Mouse (Mus musculus) thymus, adult 2 months (tissue): ENCODE measurements at regions not wholly inside any gene's neighbourhood (a gene's known extent, or its start where the extent isn't known, plus 50 kb on each side); places are given as distances from the start of the nearest gene placed in this dataset.

Experiments
- DNase-seq: peaks from one replicate; pipeline ENCODE4 v3.0.0; 2021
- H3K27ac ChIP-seq: fragments of 200-500 bp; 2 replicates; pipeline ENCODE4 v1.5.1; 2012; ENCODE audit warnings: low read length, control low read depth; ENCODE audit not compliant: control insufficient read depth, insufficient read depth
- H3K27me3 ChIP-seq: fragments of 200-500 bp; 2 replicates; pipeline ENCODE4 v1.6.1; 2012; ENCODE audit warnings: mild to moderate bottlenecking, low read length, moderate library complexity, mixed read lengths; ENCODE audit not compliant: control insufficient read depth, insufficient read depth
- H3K36me3 ChIP-seq: fragments of 200-500 bp; 2 replicates; pipeline ENCODE4 v1.6.1; 2012; ENCODE audit warnings: mild to moderate bottlenecking, low read length, moderate library complexity; ENCODE audit not compliant: control insufficient read depth, insufficient read depth
- H3K4me1 ChIP-seq: fragments of 200-500 bp; replicated peaks from 2 replicates; pipeline ENCODE4 v1.6.1; 2012; ENCODE audit warnings: low read length; ENCODE audit not compliant: control insufficient read depth, insufficient read depth
- H3K4me3 ChIP-seq: fragments of 200-500 bp; 2 replicates; pipeline ENCODE4 v1.5.1; 2012; ENCODE audit warnings: mild to moderate bottlenecking, low read length, control low read depth, moderate library complexity; ENCODE audit not compliant: control insufficient read depth, insufficient read depth
- CTCF ChIP-seq: fragments of 200-500 bp; IDR thresholded peaks from 2 replicates; pipeline ENCODE4 v1.5.1; 2012; ENCODE audit warnings: mild to moderate bottlenecking, control low read depth, low read length, moderate library complexity, borderline replicate concordance; ENCODE audit not compliant: control insufficient read depth, poor library complexity, insufficient read depth; ENCODE audit errors: extremely low read depth
- POLR2A ChIP-seq: fragments of 200-500 bp; IDR thresholded peaks from 2 replicates; pipeline ENCODE4 v1.6.1; 2012; ENCODE audit warnings: mild to moderate bottlenecking, low read length, control low read depth, moderate library complexity; ENCODE audit not compliant: control insufficient read depth, poor library complexity, insufficient read depth; ENCODE audit errors: extremely low read depth
- WGBS: fragments of 180-500 bp; shearing (Covaris S2); methylation state at CpG from one replicate; pipeline ENCODE4 v1.1.7; 2018; 5-methylcytosine and 5-hydroxymethylcytosine counted together

DNA sequence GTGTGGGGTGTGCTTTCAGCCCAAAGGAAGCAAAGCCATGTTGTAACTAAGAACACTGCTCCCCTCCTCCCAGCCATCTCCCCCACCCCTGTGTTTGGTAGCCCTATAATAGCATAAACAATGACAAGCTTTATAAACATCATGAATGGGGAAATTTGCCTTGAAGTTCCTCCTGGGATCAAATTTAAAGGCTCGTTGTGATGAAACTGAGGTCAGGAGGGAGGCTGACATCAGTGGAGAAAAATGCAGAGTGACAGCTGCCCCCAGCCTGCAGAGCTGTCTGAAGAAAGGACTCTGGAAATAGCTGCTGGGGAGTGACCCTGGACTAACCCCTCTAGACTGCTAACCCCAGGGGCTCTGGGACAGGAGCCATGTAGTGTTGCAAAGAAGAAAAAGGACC, 169.2 kb downstream of the 9530068E07Rik start:
- Histone ChIP-seq H3K27ac (no peak overlapping the region), H3K36me3 (no peaks in the 10 kb centered on the region), H3K27me3 (no peaks in the 10 kb centered on the region), H3K4me3 (no peak overlapping the region), H3K4me1 (no peaks in the 10 kb centered on the region)
- 75% methylated on average over 1 of the region's 1 CpGs for WGBS
- TF ChIP-seq POLR2A (no peak), CTCF (no peak)
- DNase-seq = no peak

- WGBS = 89% methylated on average over 9 of the region's 9 CpGs
- no peak for DNase-seq
- H3K4me1 ChIP-seq = no peaks in the 10 kb centered on the region
- TF ChIP-seq POLR2A = no peak
- TF ChIP-seq CTCF = no peak
- H3K36me3 ChIP-seq = no peaks in the 10 kb centered on the region
- H3K4me3 ChIP-seq = no peak overlapping the region
- no peak overlapping the region for H3K27ac ChIP-seq
- H3K27me3 ChIP-seq = no peaks in the 10 kb centered on the region
Observed at GRCm38 (mm10) chr11:52566026-52566425, 169.8 kb downstream of the 9530068E07Rik start.

GRCm38 (mm10) chr11:52567945-52568687, 171.9 kb downstream of the 9530068E07Rik start:
- no peak for DNase-seq
- WGBS = 93% methylated on average over 13 of the region's 13 CpGs

DNA sequence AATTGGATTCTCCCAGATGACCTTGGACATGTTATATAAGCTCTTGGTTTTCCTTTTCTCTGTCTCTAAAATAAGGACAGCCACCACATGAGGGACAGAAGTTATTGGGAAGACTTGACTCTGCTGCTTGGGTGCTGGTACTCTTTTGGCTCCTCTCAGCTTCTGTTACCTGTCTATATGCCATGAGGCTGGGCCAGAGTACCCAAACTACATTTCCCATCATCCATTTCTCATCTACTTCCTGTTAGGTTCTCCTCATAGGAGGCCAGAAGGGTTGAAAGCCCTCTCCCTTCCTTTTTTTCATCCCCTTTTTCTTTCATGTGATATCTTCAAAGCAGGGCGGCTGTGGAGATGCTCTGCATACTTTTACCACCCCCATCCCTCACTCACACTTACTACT, 172.6 kb downstream of the 9530068E07Rik start:
- no peaks in the 10 kb centered on the region for H3K4me1 ChIP-seq
- H3K4me3 ChIP-seq = no peak overlapping the region
- DNase-seq = no peak
- H3K27ac ChIP-seq = no peak overlapping the region
- no peaks in the 10 kb centered on the region for H3K36me3 ChIP-seq
- H3K27me3 ChIP-seq = no peaks in the 10 kb centered on the region
- WGBS = 75% methylated on average over 1 of the region's 1 CpGs
- no peak for TF ChIP-seq POLR2A
- TF ChIP-seq CTCF = no peak

More at GRCm38 (mm10) chr11:52567945-52568687, 171.9 kb downstream of the 9530068E07Rik start:
- H3K27ac ChIP-seq = no peak overlapping the region
- TF ChIP-seq POLR2A = no peak
- TF ChIP-seq CTCF = no peak
- H3K36me3 ChIP-seq = no peaks in the 10 kb centered on the region
- no peaks in the 10 kb centered on the region for H3K27me3 ChIP-seq
- H3K4me1 ChIP-seq = no peaks in the 10 kb centered on the region
- no peak overlapping the region for H3K4me3 ChIP-seq

GRCm38 (mm10) chr11:52569759-52570158, 173.5 kb downstream of the 9530068E07Rik start:
- Histone ChIP-seq H3K4me1 (no peaks in the 10 kb centered on the region), H3K27me3 (no peaks in the 10 kb centered on the region), H3K36me3 (no peaks in the 10 kb centered on the region), H3K4me3 (no peak overlapping the region), H3K27ac (no peak overlapping the region)
- DNase-seq = no peak
- WGBS = 93% methylated on average over 10 of the region's 10 CpGs
- TF ChIP-seq POLR2A (no peak), CTCF (no peak)

DNA sequence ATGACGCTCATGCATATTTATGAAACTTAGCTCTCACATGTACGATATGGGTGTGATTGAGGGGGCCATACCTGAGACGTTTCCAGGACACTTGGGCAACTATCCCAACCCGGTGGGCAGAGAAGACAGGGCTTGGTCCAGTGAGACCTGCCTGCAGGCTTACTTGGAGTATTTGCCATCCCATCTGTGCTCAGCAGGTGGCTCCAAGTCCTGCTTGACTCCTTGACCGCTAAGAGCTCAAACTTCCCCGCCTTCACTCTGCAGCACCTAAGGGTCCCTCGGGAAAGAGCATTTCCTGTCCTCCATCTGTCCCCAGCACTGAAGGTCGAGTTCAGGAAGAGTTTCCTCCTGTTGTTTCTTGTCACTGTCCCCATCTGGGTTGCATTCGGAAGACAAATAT, 182.2 kb downstream of the 9530068E07Rik start:
- Histone ChIP-seq H3K4me3 (no peak overlapping the region), H3K27me3 (no peaks in the 10 kb centered on the region), H3K4me1 (no peaks in the 10 kb centered on the region), H3K27ac (no peak overlapping the region), H3K36me3 (no peaks in the 10 kb centered on the region)
- WGBS = 61% methylated on average over 9 of the region's 9 CpGs
- TF ChIP-seq CTCF (no peak), POLR2A (no peak)
- DNase-seq = no peak
